9 mouse cellular contexts compared by ENCODE assay signal in genomic region chr4:117770935-117771334, GRCm38 (mm10). TPM values are rescaled to one million over a fixed set of nuclear protein-coding genes. Genes with fewer than 3 reads are reported as not detected.
DNase-seq lines count a peak whose midpoint lies in the region; ATAC-seq lines count a peak whose summit lies in the region.
"Had no signal": no experiment of that assay in that cellular context is flagged by ENCODE, and none has a peak within 500 bp of the region (broad histone marks: within the 10 kb centered on the region; RNA-seq: fewer than 3 reads in every experiment).

No protein-coding gene starts in this region.

- H3K36me3 ChIP-seq in midbrain, embryonic 10.5 days = no peaks in the 10 kb centered on the region
- no peaks in the 10 kb centered on the region for H3K36me3 ChIP-seq in midbrain, embryonic 13.5 days
- H3K36me3 ChIP-seq in embryonic facial prominence, embryonic 11.5 days (replicated peaks; ENCODE audit: control insufficient read depth, insufficient read depth, low read depth, low read length) = no peaks in the 10 kb centered on the region
- no peaks in the 10 kb centered on the region for H3K36me3 ChIP-seq in hindbrain, embryonic 14.5 days (replicated peaks; ENCODE audit: control insufficient read depth, insufficient read depth)
- H3K36me3 ChIP-seq: embryonic facial prominence, embryonic 15.5 days had no signal

- H3K4me1 ChIP-seq in midbrain, embryonic 10.5 days = no peaks in the 10 kb centered on the region
- H3K4me1 ChIP-seq in midbrain, embryonic 13.5 days (replicated peaks) = no peaks in the 10 kb centered on the region
- no peaks in the 10 kb centered on the region for H3K4me1 ChIP-seq in embryonic facial prominence, embryonic 11.5 days (ENCODE audit: control insufficient read depth, insufficient read depth, low read length)
- H3K4me1 ChIP-seq in hindbrain, embryonic 14.5 days (replicated peaks; ENCODE audit: control insufficient read depth, insufficient read depth, low read length) = no peaks in the 10 kb centered on the region
- H3K4me1 ChIP-seq: embryonic facial prominence, embryonic 15.5 days had no signal

- DNase-seq in midbrain, embryonic 10.5 days (ENCODE audit: low spot score) = peak; percentile 43
- DNase-seq in adrenal gland, postnatal 36 days = peak; percentile 52 to 74
- peak; percentile 88 for DNase-seq in embryonic facial prominence, embryonic 11.5 days (ENCODE audit: low spot score)
- DNase-seq in hindbrain, embryonic 14.5 days (ENCODE audit: low spot score) = peak; percentile 89
- DNase-seq in left cerebral cortex, adult 11 months (ENCODE audit: low spot score) = peak; percentile 51
- peak; percentile 43 for DNase-seq in testis, postnatal 14 days (ENCODE audit: low spot score)

- H3K4me3 ChIP-seq in midbrain, embryonic 10.5 days = no peak overlapping the region
- no peak overlapping the region for H3K4me3 ChIP-seq in midbrain, embryonic 13.5 days (replicated peaks)
- H3K4me3 ChIP-seq in embryonic facial prominence, embryonic 11.5 days (ENCODE audit: low read depth, low read length) = no peak overlapping the region
- no peak overlapping the region for H3K4me3 ChIP-seq in hindbrain, embryonic 14.5 days (replicated peaks; ENCODE audit: low read length)
- H3K4me3 ChIP-seq: embryonic facial prominence, embryonic 15.5 days had no signal

- no peak for ATAC-seq in midbrain, embryonic 13.5 days
- ATAC-seq in embryonic facial prominence, embryonic 11.5 days (replicated peaks; ENCODE audit: insufficient number of reproducible peaks, low FRiP score, low TSS enrichment, low read depth) = no peak
- no peak for ATAC-seq in hindbrain, embryonic 14.5 days (ENCODE audit: low FRiP score)
- ATAC-seq in megakaryocyte-erythroid progenitor cell, adult 5-6 weeks (replicated peaks; ENCODE audit: low FRiP score, low TSS enrichment, poor library complexity, severe bottlenecking) = 0 out of 2 replicates have a peak, but pooled peaks have one; percentile 47

- no peak overlapping the region for H3K9ac ChIP-seq in midbrain, embryonic 13.5 days (replicated peaks)
- H3K9ac ChIP-seq in embryonic facial prominence, embryonic 11.5 days (replicated peaks; ENCODE audit: low read length) = no peak overlapping the region
- no peak overlapping the region for H3K9ac ChIP-seq in hindbrain, embryonic 14.5 days
- H3K9ac ChIP-seq: embryonic facial prominence, embryonic 15.5 days had no signal

- no peak overlapping the region for H3K4me2 ChIP-seq in midbrain, embryonic 13.5 days (replicated peaks)
- H3K4me2 ChIP-seq in embryonic facial prominence, embryonic 11.5 days (ENCODE audit: low read depth, low read length) = no peak overlapping the region
- H3K4me2 ChIP-seq in hindbrain, embryonic 14.5 days (replicated peaks) = no peak overlapping the region
- H3K4me2 ChIP-seq: embryonic facial prominence, embryonic 15.5 days had no signal

- H3K9me3 ChIP-seq in midbrain, embryonic 10.5 days (replicated peaks) = no peaks in the 10 kb centered on the region
- H3K9me3 ChIP-seq in midbrain, embryonic 13.5 days = no peaks in the 10 kb centered on the region
- no peaks in the 10 kb centered on the region for H3K9me3 ChIP-seq in embryonic facial prominence, embryonic 11.5 days (replicated peaks; ENCODE audit: control insufficient read depth, low read length)
- no peaks in the 10 kb centered on the region for H3K9me3 ChIP-seq in hindbrain, embryonic 14.5 days (ENCODE audit: control insufficient read depth, low read length)
- H3K9me3 ChIP-seq: embryonic facial prominence, embryonic 15.5 days had no signal

- 28% methylated on average over 5 of the region's 5 CpGs for WGBS in midbrain, embryonic 10.5 days
- 20% methylated on average over 5 of the region's 5 CpGs for WGBS in midbrain, embryonic 13.5 days
- 16% methylated on average over 5 of the region's 5 CpGs for WGBS in embryonic facial prominence, embryonic 11.5 days
- 24% methylated on average over 5 of the region's 5 CpGs for WGBS in hindbrain, embryonic 14.5 days

- H3K27me3 ChIP-seq in midbrain, embryonic 10.5 days (ENCODE audit: low read depth, poor library complexity, severe bottlenecking) = no peaks in the 10 kb centered on the region
- no peaks in the 10 kb centered on the region for H3K27me3 ChIP-seq in midbrain, embryonic 13.5 days
- H3K27me3 ChIP-seq in embryonic facial prominence, embryonic 11.5 days (ENCODE audit: control insufficient read depth, insufficient read depth, low read length) = no peaks in the 10 kb centered on the region
- no peaks in the 10 kb centered on the region for H3K27me3 ChIP-seq in hindbrain, embryonic 14.5 days (ENCODE audit: control insufficient read depth, insufficient read depth, low read length)
- H3K27me3 ChIP-seq: embryonic facial prominence, embryonic 15.5 days had no signal

- no peak overlapping the region for H3K27ac ChIP-seq in midbrain, embryonic 10.5 days (replicated peaks)
- H3K27ac ChIP-seq in midbrain, embryonic 13.5 days = no peak overlapping the region
- no peak overlapping the region for H3K27ac ChIP-seq in embryonic facial prominence, embryonic 11.5 days (replicated peaks; ENCODE audit: low read depth, low read length)
- no peak overlapping the region for H3K27ac ChIP-seq in hindbrain, embryonic 14.5 days
- H3K27ac ChIP-seq: embryonic facial prominence, embryonic 15.5 days had no signal

RNA-seq across cellular contexts. Expression of gene Klf17, which starts 5.5 kb away (rescaled TPM):
- polyA plus RNA-seq in midbrain, embryonic 10.5 days (2016; fragmentation: Nextera tagmentation; extraction: Ambion mirVana) = not detected in 2 replicates
- polyA plus RNA-seq in midbrain, embryonic 13.5 days (2015; fragmentation: Nextera tagmentation; extraction: Ambion mirVana) = not detected in 2 replicates
- total RNA-seq in adrenal gland, postnatal 36 days (2021) = not detected
- polyA plus RNA-seq in embryonic facial prominence, embryonic 11.5 days (2014; fragmentation: Nextera tagmentation; extraction: Ambion mirVana) = not detected in 2 replicates
- not detected in 2 replicates for polyA plus RNA-seq in hindbrain, embryonic 14.5 days (2014; fragmentation: Nextera tagmentation; extraction: Ambion mirVana)
- total RNA-seq in megakaryocyte-erythroid progenitor cell, adult 5-6 weeks (2014; fragmentation: Nextera tagmentation) = not detected in 2 replicates
- total RNA-seq in megakaryocyte-erythroid progenitor cell, adult 5-6 weeks (2017) = not detected in 2 replicates
- polyA plus RNA-seq: embryonic facial prominence, embryonic 15.5 days had no signal

RNA-seq across cellular contexts. Expression of gene Gm12845, which starts 46.7 kb away (rescaled TPM):
- not detected in 2 replicates for polyA plus RNA-seq in midbrain, embryonic 10.5 days (2016; fragmentation: Nextera tagmentation; extraction: Ambion mirVana)
- polyA plus RNA-seq in midbrain, embryonic 13.5 days (2015; fragmentation: Nextera tagmentation; extraction: Ambion mirVana) = not detected in 2 replicates
- not detected for total RNA-seq in adrenal gland, postnatal 36 days (2021)
- not detected in 2 replicates for polyA plus RNA-seq in embryonic facial prominence, embryonic 11.5 days (2014; fragmentation: Nextera tagmentation; extraction: Ambion mirVana)
- polyA plus RNA-seq in hindbrain, embryonic 14.5 days (2014; fragmentation: Nextera tagmentation; extraction: Ambion mirVana) = not detected in 2 replicates
- total RNA-seq in megakaryocyte-erythroid progenitor cell, adult 5-6 weeks (2014; fragmentation: Nextera tagmentation) = not detected in 2 replicates
- not detected in 2 replicates for total RNA-seq in megakaryocyte-erythroid progenitor cell, adult 5-6 weeks (2017)
- polyA plus RNA-seq: embryonic facial prominence, embryonic 15.5 days had no signal
